Mouse (Mus musculus) brain, embryonic 14.5 days (tissue): Measurements from ENCODE around the gene Bola3.

Experiments
- CTCF ChIP-seq: fragments of 200-500 bp; IDR thresholded peaks from 2 replicates; pipeline ENCODE4 v1.5.1; 2012; ENCODE audit warnings: inconsistent platforms, mild to moderate bottlenecking, moderate library complexity, borderline replicate concordance; ENCODE audit not compliant: insufficient read depth, insufficient read length; ENCODE audit errors: extremely low read depth
- POLR2A ChIP-seq: fragments of 200-500 bp; IDR thresholded peaks from 2 replicates; pipeline ENCODE4 v1.6.1; 2012; ENCODE audit warnings: mild to moderate bottlenecking, inconsistent platforms, borderline replicate concordance; ENCODE audit not compliant: poor library complexity, insufficient read depth, insufficient read length, severe bottlenecking; ENCODE audit errors: extremely low read depth

DNA sequence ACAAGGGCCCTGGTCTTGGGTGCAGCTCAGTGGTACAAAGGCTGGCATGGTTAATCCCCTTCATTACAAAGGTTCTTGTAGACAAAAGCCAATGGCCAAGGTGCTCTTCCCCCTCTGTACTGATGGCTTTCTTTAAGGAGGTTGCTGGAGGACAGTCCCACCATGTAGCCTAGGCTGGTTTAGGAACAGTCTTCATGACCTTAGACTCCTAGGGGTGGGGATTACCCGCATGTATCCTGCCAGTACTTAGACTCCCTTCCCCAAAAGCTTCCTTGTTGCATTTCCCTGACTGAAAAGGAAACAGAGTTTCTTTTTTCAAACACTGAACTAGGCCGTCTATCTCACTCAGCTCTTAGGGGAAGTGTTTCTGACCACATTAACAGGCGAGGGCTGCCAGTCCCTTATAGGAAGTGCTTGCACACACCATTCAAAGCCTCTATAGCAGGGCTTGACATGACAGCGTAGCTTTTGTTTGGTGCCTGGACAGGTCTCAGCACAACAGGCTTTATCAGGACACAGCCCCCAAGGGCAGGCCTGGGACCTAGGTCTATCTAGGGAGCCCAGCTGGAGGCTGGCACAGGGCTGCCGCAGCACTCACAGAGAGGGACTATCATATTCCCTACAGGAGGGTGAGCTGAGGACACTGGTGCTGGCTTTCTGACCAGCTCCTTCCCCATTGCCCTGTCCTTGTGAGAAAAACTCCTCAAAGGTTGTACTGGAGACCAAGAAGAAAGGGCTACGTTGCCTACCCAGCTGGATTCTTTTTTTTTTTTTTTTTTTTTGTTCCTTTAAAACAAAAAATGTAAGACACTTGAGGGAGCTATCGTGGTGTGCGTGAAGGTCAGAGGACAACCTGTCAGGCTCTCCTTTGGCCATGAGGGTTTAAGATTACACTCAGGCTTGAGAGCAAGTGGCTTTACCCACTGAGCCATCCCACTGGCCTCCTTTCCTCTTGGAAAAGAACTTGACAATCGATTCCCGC lies 32.9 kb downstream of the Bola3 start:
- TF ChIP-seq CTCF = no peak
- TF ChIP-seq POLR2A = no peak
